Mouse (Mus musculus): Measurements from ENCODE around the gene Nde1. TPM values are rescaled to one million over a fixed set of nuclear protein-coding genes. Genes with fewer than 3 reads are reported as not detected.

The Nde1 gene
- total RNA-seq (2023), result 10 to 100 TPM; 38.4 to 43.0 TPM

DNA sequence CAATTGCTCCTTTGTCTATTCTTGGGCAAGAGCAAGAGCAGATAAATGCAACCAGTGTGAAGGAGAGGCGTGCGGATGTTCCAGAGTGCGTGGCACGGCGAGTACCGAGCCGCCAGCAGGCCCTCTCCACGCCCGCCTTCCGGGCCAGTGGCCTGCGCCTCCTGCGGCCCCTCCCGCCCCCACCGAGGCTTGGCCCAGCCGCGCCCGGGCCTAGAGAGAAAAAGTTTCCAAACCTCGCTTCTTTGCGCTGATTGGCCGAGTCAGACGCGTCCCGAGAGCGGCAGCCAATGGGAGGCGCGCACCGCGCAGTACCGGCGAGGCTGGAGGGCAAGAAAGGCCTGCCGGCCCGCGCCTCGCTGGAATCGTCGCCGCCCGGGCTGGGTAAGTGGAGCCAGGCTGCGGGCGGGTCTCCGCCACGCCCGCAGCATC, at the start of gene Nde1, which contains the start of gene Marf1:
TSS of gene Nde1 (plus strand) at position 288 of the 429 bp plus-strand sequence.
TSS of gene Marf1 (minus strand) at position 364 of the 429 bp plus-strand sequence.

Other genes with a start within 250 kb of the Nde1 start
- not detected for gene 2900011O08Rik, start 176.7 kb upstream of the Nde1 start, total RNA-seq (2023)
- gene Ifitm7, start 176.4 kb upstream of the Nde1 start, total RNA-seq (2023), result not detected
- gene Marf1, start 76 bp downstream of the Nde1 start, total RNA-seq (2023), result 10 to 100 TPM; 64.2 to 71.1 TPM
- gene Myh11, start 128.1 kb downstream of the Nde1 start, total RNA-seq (2023), result not detected
- gene Fopnl, start 154.1 kb downstream of the Nde1 start, total RNA-seq (2023), result 10 to 100 TPM; 47.9 to 49.0 TPM
- gene Abcc1, start 198.3 kb downstream of the Nde1 start, total RNA-seq (2023), result 10 to 100 TPM; 58.5 to 60.9 TPM

Data from T-cell, adult 66 days (primary cell).